Mouse (Mus musculus) gastrocnemius, postnatal 36 days (tissue): ENCODE data around the gene Uaca. TPM values are rescaled to one million over a fixed set of nuclear protein-coding genes. Genes with fewer than 3 reads are reported as not detected.
A peak's percentile ranks its signal among the peaks of the same experiment; 100 is the strongest.

Experiments used
- DNase-seq, 2 experiments: peaks; one replicate each; pipeline ENCODE4 v3.0.0; 2022
- intact Hi-C: fragments of 180-260 bp; cut with DNase I; formaldehyde crosslinking; loops from one replicate; pipeline ENCODE4 v1.15.1; 2025
- total RNA-seq, 2 experiments: library from RNA; stranded (reverse); gene quantifications; 2 replicates each; pipeline ENCODE4 v1.2.3; 2021

Uaca gene
- total RNA-seq, 2 experiments from 2014 or later, result 103 to 112 TPM

DNA sequence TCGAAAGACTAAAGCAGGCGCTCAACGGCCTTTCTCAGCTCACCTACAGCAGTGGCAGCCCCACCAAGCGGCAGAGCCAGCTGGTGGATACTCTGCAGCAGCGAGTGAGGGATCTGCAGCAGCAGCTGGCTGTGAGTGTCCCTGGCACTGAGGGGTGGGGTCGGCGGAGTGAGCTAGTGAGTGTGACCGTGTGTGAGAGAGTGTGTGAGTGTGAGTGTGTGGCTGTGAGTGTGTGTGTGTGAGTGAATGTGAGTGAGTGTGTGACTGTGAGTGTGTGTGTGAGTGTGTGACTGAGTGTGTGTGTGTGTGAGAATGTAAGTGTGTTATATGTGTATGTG, 79.7 kb downstream of the Uaca start:
- intact Hi-C loops, result no loop called here

DNA sequence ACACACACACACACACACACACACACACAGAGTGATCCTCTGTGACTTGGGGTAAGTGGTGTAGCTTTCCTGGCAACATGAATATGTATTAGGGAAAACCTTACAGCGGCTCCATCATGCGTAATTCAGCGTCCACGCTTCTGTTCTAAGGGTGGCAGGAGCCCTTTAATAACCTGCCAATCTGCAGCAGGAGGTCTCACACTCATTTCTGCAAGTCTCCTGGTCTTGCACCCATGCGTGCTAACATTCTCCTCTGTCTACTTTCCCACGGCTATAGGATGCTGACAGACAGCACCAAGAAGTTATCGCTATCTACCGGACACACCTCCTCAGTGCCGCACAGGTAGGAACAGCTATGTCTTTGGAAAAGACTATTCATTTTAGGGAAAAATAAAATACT, 81.7 kb downstream of the Uaca start:
- intact Hi-C loops, result no loop called here
- DNase-seq, result no peak

More for the DNA sequence above, 79.7 kb downstream of the Uaca start:
- no peak for DNase-seq

DNA sequence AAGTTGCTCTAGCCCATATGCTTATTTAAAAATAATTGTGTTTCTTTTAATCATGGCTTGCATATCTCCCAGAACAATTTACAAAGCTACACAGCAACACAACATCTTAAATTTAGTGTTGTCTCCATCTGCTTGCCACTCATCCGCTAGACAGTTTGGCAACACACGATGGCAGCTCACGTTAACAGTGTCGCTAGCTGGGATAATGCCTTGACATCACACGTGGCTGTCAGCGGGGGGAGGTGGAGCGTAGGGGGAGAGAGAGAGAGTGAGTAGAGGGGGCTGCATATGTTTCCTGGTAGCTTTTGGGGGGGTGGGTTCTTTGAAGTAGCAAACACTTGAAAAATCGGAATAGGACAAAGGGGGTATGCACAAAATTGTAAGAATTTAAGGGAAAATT, 82.2 kb downstream of the Uaca start:
- intact Hi-C loops, result no loop called here
- no peak for DNase-seq

DNA sequence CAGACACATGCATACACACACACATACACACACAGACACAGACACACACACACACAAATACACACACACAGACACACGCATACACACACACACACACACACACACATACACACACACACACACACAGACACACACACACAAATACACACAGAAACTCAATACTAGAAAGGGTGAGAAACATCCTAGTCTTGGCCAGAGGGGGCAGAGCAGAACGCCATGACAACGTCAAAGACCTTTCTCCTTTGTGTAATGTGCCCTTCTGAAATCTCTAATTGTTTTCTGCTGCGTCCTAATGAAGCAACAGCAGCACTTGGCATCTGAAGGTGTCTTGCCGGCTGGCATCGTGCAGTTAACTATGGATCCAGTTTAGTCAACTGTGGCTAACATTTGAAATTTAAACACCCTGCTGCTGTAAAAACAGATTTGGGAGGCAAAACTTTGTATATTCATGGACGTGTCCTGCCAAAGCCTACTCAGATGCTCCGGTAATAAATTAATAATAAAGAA, 83.8 kb downstream of the Uaca start:
- intact Hi-C loops, result no loop called here
- no peak for DNase-seq

DNA sequence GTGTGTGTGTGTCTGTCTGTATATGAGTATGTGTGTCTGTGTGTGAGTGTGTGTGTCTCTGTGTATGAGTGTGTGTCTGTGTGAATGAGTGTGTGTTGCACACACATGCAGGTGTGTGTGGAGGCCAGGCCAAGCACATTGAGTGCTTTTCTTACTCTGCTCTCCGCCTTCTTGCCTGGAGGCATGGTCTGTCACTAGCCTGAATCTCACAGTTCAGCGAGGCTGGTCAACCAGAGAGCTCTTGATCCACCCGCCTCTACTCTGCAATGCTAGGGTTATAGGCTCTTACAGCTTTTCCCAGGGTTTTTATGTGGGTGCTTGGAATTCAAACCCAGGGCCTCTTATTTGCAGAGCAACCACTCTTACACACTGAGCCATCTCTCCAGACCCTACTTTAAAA, 84.3 kb downstream of the Uaca start:
- no peak for DNase-seq
- intact Hi-C loops, result no loop called here

DNA sequence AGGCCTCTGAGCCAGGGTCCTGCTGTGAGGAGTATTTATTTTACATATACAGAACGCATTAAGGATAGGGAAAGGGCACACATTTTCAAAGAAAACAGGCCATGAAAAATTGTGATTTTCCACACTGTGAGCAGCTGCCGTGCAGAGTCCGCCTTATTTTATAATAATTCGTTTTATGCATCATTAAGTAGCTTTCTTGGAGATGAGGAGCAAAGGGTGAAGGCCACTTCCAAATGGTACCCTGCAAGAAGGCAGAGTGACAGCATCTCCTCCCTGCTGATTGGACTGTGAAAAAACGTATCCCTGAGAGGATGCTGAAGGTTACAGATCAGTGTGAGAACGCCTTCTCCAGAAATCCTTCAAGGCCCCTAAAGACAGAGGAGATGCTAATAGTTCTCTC, 90.8 kb downstream of the Uaca start:
- intact Hi-C loops, result no loop called here
- no peak for DNase-seq

DNA sequence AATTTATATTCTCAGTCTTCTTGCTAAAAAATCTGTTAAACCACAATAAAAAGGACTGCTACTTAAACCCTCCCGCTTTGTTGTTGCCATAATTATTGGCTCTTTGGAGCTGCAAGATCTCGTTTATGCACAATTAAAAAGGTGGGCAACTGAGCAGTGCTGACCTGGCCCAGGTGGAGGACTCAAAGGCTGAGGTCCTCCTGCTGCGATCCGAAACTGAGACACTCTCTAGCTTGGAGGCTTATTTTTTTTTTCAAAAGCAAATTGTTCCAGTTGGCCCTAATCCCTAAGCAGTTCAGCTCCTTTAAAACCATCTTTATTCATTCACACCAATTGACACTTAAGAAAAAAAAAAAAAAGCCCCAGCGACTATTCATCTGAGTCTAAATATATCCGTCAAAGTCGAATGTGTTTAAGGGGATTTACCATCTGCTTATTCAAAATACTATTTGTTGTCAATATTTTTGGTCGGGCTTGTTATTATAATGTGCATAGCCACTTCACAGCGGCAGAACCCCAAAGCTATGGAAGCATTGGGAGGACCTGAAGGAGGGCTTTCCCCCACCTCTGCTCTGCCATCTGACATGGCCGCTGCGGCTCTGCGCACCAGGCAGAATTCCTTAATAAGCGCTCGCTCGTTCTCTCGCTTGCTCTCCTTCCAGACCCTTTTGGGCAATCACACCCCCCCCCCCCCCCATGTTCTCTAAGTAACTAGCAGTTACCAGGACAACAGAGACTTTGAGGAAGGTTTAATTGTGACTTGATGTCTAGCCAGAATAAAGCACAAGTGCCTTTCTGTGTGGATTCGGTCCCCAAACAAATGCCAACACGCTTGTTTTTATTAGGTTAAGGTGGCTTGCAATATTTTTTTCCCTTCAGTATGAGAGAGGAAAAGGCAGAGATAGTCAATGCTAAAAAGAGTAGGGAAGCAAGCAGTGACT, 92.4 kb downstream of the Uaca start:
- no peak for DNase-seq
- intact Hi-C loops, result no loop called here

DNA sequence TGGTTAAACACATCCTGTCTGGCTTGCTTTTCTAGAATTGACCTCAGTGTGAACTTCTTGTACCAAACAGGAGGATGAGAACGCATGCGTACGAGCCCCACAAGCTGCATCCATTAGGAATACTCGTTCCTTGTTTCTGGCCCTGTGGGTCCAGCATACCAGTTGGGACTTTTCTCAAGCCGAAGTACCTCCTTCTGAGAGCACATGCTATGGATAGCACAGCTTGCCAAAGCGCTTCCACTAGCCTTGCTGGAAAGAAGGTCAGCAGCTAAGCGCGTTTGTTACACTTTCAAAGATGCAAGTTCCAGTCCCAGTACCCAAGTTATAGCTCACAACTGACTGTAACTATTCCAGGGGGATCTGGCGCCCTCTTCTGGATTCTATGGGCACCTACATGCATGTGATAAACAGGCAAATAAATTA, 93.1 kb downstream of the Uaca start:
- intact Hi-C loops, result no loop called here
- no peak for DNase-seq

DNA sequence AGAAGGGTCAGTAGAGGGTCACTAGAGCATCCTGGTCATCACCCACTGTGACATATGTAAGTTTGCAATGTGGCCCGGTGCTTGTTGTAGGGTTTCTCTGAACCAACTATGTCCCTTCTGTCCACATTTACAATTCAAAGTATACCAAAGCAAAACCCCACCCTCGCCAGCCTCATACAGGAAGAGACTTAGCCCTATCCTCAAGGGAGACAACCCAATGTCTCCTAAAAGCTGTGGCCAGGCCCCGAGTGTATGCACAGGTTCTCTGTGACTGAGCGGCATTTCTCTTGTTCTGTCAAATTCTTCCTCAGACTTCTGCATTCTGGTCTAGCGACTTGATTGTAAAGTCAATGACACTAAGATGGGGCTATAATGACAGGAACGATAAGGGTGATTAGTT, 99.2 kb downstream of the Uaca start:
- intact Hi-C loops, result loop anchor here (10.0 kb wide), 1 partner anchor 801 kb away; no protein-coding TSS in a partner anchor
- DNase-seq, result no peak

DNA sequence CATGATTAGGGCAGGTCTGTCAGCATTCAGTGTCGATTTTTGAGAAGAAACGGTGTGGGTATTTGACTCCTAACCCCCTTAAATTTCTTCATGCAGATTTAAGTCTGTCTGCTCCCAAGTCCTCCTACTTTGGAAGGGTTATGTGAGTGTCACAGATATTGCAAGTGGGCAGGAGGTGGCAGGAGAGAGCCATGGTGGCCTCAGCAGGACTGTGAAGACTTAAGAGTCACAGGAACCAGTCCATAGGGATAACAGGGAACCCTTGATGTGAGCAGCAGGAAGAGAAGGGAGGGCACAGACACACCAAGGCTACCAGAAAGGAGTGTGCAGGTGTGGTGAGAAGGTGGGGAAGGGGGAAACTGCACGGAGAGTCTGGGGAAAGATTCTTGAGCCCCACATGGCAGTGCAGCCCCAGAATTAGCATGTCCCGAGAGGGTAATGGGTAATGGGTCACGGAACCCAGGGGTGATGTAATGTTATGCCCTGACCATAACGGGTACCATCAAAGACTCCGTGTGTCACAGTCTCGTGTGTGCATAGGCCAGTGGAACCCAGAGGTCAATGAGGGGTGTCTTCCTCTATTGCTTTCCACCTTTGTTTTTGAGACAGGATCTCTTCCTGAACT, 101.3 kb downstream of the Uaca start:
- peak in 1 of 2 experiments; percentile 41 for DNase-seq
- intact Hi-C loops, result loop anchor here (5.0 to 10.0 kb wide), 2 partner anchors 799 to 1007 kb away; no protein-coding TSS in a partner anchor

DNA sequence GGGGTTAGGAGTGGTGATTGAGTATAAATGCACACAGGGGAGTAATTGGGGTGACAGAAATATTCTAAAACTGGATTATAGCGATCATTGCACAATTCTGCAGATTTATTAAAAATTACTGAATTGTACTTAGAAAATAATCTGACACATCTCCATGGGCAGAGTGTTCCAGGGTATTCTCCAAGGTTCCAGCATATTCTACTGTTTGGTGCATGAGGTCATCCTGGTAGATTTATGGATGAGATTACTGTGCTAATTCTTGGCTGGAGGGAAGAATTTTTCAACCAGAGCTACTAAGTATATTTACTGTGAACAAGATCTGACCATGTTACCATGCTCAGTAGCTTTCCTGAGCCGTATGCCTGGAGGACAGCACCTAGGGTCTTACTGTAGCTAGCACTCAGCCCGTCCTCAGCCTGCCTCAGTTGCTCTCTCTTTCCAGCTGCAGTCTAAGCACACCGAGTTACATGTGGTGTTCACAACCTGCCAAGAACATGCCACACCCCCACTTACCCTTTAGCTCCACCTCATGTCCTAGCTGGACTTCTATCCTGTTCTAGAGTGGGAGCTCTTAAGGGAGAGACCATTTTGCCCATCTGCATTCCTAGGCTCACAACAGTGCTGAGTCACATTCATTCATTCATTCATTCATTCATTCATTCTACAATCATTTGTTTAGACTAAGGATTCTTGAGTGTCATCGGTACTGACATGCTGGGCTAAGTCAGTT, 104.1 kb downstream of the Uaca start:
- DNase-seq, result no peak
- intact Hi-C loops, result loop anchor here (5.0 to 10.0 kb wide), 2 partner anchors 796 to 1004 kb away; no protein-coding TSS in a partner anchor

DNA sequence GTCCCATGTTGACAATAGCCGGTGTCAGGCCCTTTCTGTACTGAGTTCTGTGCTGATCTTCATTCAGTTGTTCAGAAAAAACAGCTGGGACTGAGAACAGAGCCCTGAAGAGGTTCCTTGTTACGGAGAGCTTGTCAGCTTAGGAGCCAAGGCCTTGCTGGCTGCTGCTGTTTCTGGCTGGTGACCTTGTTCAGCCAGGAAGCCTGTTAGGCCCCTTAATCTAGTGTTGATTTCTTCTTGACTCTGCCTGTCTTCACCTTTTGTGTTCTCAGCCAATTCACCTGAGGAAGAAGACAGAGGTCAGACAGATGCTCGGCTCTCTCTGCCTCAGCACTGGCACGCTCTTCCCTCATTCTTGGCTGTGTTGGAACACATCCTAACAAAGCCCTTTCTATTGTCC, 104.9 kb downstream of the Uaca start:
- intact Hi-C loops, result loop anchor here (5.0 to 10.0 kb wide), 2 partner anchors 796 to 1003 kb away; no protein-coding TSS in a partner anchor
- DNase-seq, result no peak

DNA sequence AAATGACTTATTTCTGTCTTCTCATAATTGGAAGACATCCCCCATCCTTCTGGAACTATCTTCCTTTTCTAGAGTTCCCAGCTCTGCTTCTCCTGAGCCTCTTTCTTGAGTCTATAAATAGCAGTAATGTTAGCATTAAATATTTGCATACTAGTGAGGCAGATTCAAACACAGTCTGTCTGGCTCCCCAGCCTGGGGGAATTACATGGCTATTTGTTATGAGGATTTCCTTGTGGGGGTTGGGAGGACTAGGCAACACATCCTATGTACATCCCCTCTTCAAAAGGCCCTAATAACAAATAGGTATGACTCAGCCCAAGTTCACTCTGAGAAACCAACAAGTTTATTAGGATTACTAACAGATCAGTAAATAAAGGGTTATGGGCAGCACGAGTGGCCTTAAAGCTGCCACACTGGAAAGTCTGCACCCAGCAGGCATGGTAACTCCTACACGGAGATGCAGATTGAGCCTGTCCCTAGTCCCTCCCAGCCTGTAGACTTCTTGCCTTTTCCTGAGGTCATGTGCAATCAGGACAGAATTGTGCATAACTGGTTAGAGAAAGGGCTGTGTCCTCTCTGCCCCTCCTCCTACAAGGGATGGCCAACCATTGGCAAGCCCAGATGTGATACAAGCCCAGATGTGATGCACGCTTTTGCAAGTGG, 105.6 kb downstream of the Uaca start:
- DNase-seq, result no peak
- intact Hi-C loops, result loop anchor here (5.0 to 10.0 kb wide), 2 partner anchors 795 to 1002 kb away; no protein-coding TSS in a partner anchor

DNA sequence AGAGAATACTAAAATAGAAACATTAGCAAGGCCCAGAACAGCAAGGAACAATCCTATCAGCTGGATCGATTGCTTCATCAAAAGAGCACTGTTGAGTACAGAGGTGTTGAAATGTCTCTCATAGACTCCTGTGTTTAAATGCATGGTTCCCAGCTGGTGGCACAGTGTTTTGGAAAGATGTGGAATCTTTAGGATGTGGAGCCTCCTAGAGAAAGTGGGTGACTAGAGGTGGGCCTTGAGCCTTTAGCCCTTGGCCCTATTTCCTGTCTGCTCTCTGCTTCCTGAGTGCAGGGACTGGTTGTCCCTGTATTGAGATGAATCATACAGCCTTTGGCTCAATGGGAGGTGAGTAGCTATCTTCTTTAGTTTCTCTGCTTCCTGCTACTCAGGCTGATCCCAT, 117.9 kb downstream of the Uaca start:
- DNase-seq, result no peak
- intact Hi-C loops, result no loop called here

DNA sequence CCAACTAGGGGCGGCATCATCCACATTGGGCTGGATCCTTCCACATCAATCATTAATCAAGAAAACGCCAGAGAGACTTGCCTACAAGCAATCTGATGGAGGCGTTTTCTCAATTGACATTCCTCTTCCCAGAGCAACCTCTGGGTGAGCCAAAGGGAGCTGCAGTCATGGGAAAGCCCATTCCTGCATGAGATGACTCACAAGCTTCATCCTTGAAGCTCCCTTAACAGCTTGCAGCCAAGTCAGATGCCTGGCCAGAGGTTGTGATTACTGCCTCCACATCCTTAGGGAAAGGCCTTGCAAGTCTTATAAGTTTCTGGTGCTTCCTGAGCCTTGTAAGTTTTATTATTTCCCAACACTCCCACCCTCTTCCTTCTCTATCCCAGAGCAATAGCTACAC, 119.3 kb downstream of the Uaca start:
- intact Hi-C loops, result no loop called here
- no peak for DNase-seq

DNA sequence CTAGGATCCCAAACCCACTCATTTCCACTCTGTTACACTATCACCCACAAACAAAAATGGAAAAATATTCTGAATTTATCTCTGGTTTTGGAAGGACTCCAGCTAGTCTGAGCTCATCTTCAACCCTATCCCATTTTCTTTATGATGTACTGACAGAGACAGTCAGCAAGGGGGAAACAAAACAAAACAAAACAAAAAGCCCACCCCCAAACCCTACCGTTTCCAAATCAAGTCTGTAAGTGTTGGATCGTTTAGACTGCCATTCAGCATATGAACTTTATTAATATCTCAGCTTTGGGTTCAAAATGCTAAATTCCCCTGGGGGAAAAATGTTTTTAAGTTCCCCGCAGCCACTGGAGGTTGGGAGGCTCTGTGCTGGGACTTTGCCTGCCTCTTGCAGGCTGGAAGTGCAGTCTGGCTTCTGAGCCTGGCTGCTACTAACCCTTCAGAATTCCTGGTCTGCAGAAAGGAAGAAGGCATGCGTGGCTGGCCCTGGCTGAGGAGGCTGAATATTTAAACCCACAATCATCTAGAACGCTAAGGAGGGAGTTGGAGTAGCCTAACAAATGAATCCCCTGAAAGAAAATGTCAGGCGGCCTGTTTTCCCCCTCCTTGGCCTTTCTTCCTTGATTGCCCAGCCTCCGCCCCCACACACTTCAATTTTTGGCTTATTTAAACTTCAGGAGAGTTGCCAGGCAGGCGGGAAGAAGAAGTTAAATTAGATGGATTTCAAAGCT, 125.8 kb downstream of the Uaca start:
- intact Hi-C loops, result no loop called here
- DNase-seq, result no peak

DNA sequence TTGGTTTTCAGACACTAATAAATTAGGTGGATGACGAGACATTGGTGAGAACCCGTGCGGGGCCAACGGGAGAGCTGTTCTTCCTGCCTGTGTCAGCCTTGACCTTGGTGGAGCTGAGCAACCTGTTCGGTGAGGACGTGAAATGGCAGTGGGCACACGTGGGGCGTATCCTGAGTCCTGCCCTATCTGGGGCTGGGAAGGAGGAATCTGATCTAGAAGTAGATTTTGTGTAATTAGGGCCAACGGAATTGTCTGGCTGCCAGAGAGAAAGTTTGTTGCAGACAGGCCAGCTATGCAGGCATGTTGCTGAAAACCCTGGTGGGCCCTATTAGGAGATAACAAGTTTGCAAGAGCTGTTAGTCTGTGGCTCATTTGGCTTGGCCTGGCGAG, 126.3 kb downstream of the Uaca start:
- intact Hi-C loops, result no loop called here
- no peak for DNase-seq

DNA sequence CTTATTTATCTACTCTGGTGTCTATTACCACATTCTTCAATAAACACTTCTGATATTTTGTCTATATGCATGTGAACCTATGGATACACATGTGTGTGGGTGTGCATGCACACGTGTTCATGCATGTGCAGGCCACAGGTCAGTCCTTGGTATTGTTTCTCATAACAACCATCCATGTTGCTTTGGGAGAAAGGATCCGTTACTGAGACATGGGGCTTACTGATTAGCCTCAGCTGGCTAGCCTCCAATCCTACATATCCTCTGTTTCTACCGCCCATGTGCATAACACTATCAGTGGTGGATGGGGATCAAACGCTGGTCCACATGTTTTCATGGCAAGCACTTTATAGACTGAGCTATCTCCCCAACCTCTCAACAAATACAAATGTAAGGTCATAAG, 126.9 kb downstream of the Uaca start:
- intact Hi-C loops, result no loop called here
- no peak for DNase-seq

DNA sequence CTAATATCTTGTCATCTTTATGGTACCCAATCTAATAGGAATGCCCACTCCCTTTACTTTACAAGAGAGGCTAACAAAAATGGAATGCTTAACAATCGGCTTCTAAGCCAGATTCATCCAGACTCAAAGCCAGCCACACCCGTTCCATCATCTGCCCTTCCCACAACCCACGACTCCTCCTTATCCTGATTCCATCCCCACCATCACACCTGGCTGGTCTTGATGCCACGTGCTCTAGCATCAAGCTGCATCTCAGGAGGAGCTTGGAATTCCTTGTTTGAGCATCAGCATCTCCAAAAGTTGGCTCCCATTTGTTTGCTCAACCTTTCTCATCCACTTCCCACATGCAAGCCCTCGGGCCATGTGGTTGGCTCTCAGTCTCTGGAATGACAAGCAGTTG, 127.5 kb downstream of the Uaca start:
- DNase-seq, result no peak
- intact Hi-C loops, result no loop called here

DNA sequence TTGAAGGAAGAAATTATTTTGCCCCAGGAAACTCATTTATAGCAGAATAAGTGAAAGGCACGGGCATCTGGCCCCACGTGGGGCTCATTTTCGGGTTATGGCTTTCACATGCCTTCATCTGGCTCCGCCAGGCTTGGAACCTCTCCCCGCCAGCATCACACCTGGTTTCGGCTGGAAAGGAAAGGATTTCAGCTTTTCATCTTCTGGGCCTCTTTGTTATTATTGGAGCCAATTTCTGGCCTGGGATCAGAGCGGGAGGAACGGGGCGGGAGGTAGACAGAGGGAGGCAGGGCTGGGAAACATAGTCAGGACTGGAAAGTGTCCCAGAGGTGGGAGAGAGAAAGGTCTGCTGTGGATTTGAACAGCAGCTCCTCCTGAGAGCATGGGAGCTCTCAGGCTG, 132.0 kb downstream of the Uaca start:
- intact Hi-C loops, result no loop called here
- DNase-seq, result no peak
